Mouse (Mus musculus): Measurements from ENCODE around the gene D430041D05Rik.

GRCm38 (mm10) chr2:104218114-104218513 lies 192.7 kb downstream of the D430041D05Rik start:
- TF ChIP-seq CTCF (IDR thresholded peaks at IDR 0.05; ENCODE audit: low read depth) (no peak), EP300 (optimal IDR thresholded peaks at IDR 0.05) (no peak)
